Mouse (Mus musculus) MEL (cell line): ENCODE measurements around the gene Ccdc167.

Experiments used
- CTCF ChIP-seq, 3 experiments: IDR thresholded peaks in 2 of 3; conservative IDR thresholded peaks in 1 of 3; 2 replicates each; pipeline ENCODE4 v1.5.1; 2011 to 2012; ENCODE audit warnings: low read length in 3 of 3, low read depth in 2 of 3, mild to moderate bottlenecking in 2 of 3, improper control_type of control experiment in 1 of 3, inconsistent platforms in 1 of 3, mixed read lengths in 1 of 3, moderate library complexity in 1 of 3; ENCODE audit not compliant: control insufficient read depth in 1 of 3, insufficient read depth in 1 of 3, poor library complexity in 1 of 3, severe bottlenecking in 1 of 3
- GABPA ChIP-seq: IDR thresholded peaks from 2 replicates; pipeline ENCODE4 v1.6.1; 2012; ENCODE audit warnings: low read depth, mild to moderate bottlenecking, inconsistent platforms, low read length, improper control_type of control experiment, moderate library complexity
- GATA1 ChIP-seq: IDR thresholded peaks from 2 replicates; pipeline ENCODE4 v1.6.1; 2011; ENCODE audit warnings: low read depth, low read length, improper control_type of control experiment
- MAFK ChIP-seq: IDR thresholded peaks from 2 replicates; pipeline ENCODE4 v1.6.1; 2011; ENCODE audit warnings: low read depth, mild to moderate bottlenecking, low read length, improper control_type of control experiment, borderline replicate concordance
- NELFE ChIP-seq: IDR thresholded peaks from 2 replicates; pipeline ENCODE4 v1.6.1; 2011; ENCODE audit warnings: low read depth, low read length, improper control_type of control experiment
- NRF1 ChIP-seq: IDR thresholded peaks from 2 replicates; pipeline ENCODE4 v1.6.1; 2014; ENCODE audit warnings: low read depth, mild to moderate bottlenecking, inconsistent platforms, low read length, improper control_type of control experiment, moderate library complexity; ENCODE audit not compliant: poor library complexity, insufficient read depth, severe bottlenecking
- POLR2A ChIP-seq, 2 experiments: IDR thresholded peaks; 2 replicates each; pipeline ENCODE4 v1.6.1; 2011 to 2012; ENCODE audit warnings: low read length in 2 of 2, mild to moderate bottlenecking in 2 of 2, control low read depth in 1 of 2, improper control_type of control experiment in 1 of 2, low read depth in 1 of 2, moderate library complexity in 1 of 2; ENCODE audit not compliant: control insufficient read depth in 1 of 2, insufficient read depth in 1 of 2, poor library complexity in 1 of 2
- POLR2AphosphoS5 ChIP-seq: IDR thresholded peaks from 2 replicates; pipeline ENCODE4 v1.6.1; 2012; ENCODE audit warnings: low read depth, borderline replicate concordance, mild to moderate bottlenecking, inconsistent platforms, low read length, moderate library complexity, mixed read lengths
- RAD21 ChIP-seq: IDR thresholded peaks from 2 replicates; pipeline ENCODE4 v1.6.1; 2011; ENCODE audit warnings: mild to moderate bottlenecking, low read depth, low read length, improper control_type of control experiment
- TCF12 ChIP-seq: IDR thresholded peaks from 2 replicates; pipeline ENCODE4 v1.6.1; 2014; ENCODE audit warnings: low read depth, mild to moderate bottlenecking, inconsistent platforms, low read length, improper control_type of control experiment, moderate library complexity
- UBTF ChIP-seq: IDR thresholded peaks from 2 replicates; pipeline ENCODE4 v1.6.1; 2012; ENCODE audit warnings: low read depth, mild to moderate bottlenecking, inconsistent platforms, low read length, improper control_type of control experiment, moderate library complexity, borderline replicate concordance; ENCODE audit not compliant: insufficient read depth
- ZC3H11A ChIP-seq: IDR thresholded peaks from 2 replicates; pipeline ENCODE4 v1.6.1; 2012; ENCODE audit warnings: low read depth, mild to moderate bottlenecking, inconsistent platforms, low read length, improper control_type of control experiment
- ZMIZ1 ChIP-seq: IDR thresholded peaks from 2 replicates; pipeline ENCODE4 v1.6.1; 2012; ENCODE audit warnings: low read depth, mild to moderate bottlenecking, inconsistent platforms, low read length, improper control_type of control experiment, moderate library complexity

- TF ChIP-seq TCF12 (no peak), NELFE (no peak), UBTF (no peak), GABPA (no peak), POLR2A (IDR thresholded peaks at IDR 0.05; ENCODE audit: control insufficient read depth in 1 of 2, insufficient read depth in 1 of 2, low read depth in 1 of 2, low read length in 2 of 2, poor library complexity in 1 of 2) (no peak), CTCF (IDR thresholded peaks at IDR 0.05 in 2 of 3, conservative IDR thresholded peaks at IDR 0.05 in 1 of 3; ENCODE audit: control insufficient read depth in 1 of 3, insufficient read depth in 1 of 3, low read depth in 2 of 3, low read length in 3 of 3, poor library complexity in 1 of 3, severe bottlenecking in 1 of 3) (no peak), ZC3H11A (no peak), NRF1 (no peak), POLR2AphosphoS5 (no peak), RAD21 (no peak), ZMIZ1 (no peak), GATA1 (no peak), MAFK (no peak)
Measured at GRCm38 (mm10) chr17:29669030-29669429, 47.8 kb downstream of the Ccdc167 start.
